Mouse (Mus musculus) bone marrow macrophage, adult 2 months (primary cell): ENCODE measurements at regions not wholly inside any gene's neighbourhood (a gene's known extent, or its start where the extent isn't known, plus 50 kb on each side); places are given as distances from the start of the nearest gene placed in this dataset.
A peak's percentile ranks its signal among the peaks of the same experiment; 100 is the strongest.

ENCODE experiments used
- H3K27ac ChIP-seq: 2 replicates; pipeline ENCODE4 v1.5.1; 2012; ENCODE audit warnings: low read depth, low read length; ENCODE audit not compliant: insufficient read depth
- H3K4me1 ChIP-seq: 2 replicates; pipeline ENCODE4 v1.6.1; 2012; ENCODE audit warnings: low read length; ENCODE audit not compliant: control insufficient read depth, insufficient read depth
- H3K4me3 ChIP-seq: 2 replicates; pipeline ENCODE4 v1.5.1; 2012; ENCODE audit warnings: mild to moderate bottlenecking, low read length, moderate library complexity; ENCODE audit not compliant: insufficient read depth
- CTCF ChIP-seq: IDR thresholded peaks from 2 replicates; pipeline ENCODE4 v1.5.1; 2012; ENCODE audit warnings: low read depth, mild to moderate bottlenecking, low read length, moderate library complexity
- POLR2A ChIP-seq: IDR thresholded peaks from 2 replicates; pipeline ENCODE4 v1.6.1; 2012; ENCODE audit warnings: mild to moderate bottlenecking, low read depth, low read length, borderline replicate concordance

GRCm38 (mm10) chrX:12219474-12219873 is 59.3 kb upstream of the Bcor start:
- Histone ChIP-seq H3K4me1 (no peaks in the 10 kb centered on the region; the same call in 1 of the 2 replicates), H3K27ac (no peak overlapping the region), H3K4me3 (no peak overlapping the region)
- TF ChIP-seq CTCF (no peak), POLR2A (no peak)

GRCm38 (mm10) chrX:12224314-12224713 is 64.2 kb upstream of the Bcor start:
- Histone ChIP-seq H3K4me3 (no peak overlapping the region), H3K27ac (no peak overlapping the region), H3K4me1 (no peaks in the 10 kb centered on the region; the same call in 1 of the 2 replicates)
- no peak for TF ChIP-seq CTCF
- TF ChIP-seq POLR2A, result no peak

GRCm38 (mm10) chrX:12225116-12225891 is 65.1 kb upstream of the Bcor start:
- Histone ChIP-seq H3K4me3 (no peak overlapping the region), H3K27ac (no peak overlapping the region), H3K4me1 (no peaks in the 10 kb centered on the region; the same call in 1 of the 2 replicates)
- TF ChIP-seq POLR2A (no peak), CTCF (no peak)

- H3K4me1 ChIP-seq, result no peaks in the 10 kb centered on the region; the same call in 1 of the 2 replicates
- no peak overlapping the region for H3K27ac ChIP-seq
- TF ChIP-seq POLR2A, result no peak
- no peak for TF ChIP-seq CTCF
- no peak overlapping the region for H3K4me3 ChIP-seq
Measured at GRCm38 (mm10) chrX:12225892-12226206, 65.7 kb upstream of the Bcor start.

- Histone ChIP-seq H3K4me1 (peaks cover 17% of the 10 kb centered on the region), H3K4me3 (peak overlapping the region; percentile 14; the same call in 1 of the 2 replicates), H3K27ac (peak overlapping the region; percentile 62)
- TF ChIP-seq CTCF, result no peak
- no peak for TF ChIP-seq POLR2A
Measured at GRCm38 (mm10) chrX:12240505-12241011, 80.4 kb upstream of the Bcor start.

- peak overlapping the region; percentile 53 for H3K27ac ChIP-seq
- H3K4me3 ChIP-seq, result no peak overlapping the region
- peaks cover 17% of the 10 kb centered on the region for H3K4me1 ChIP-seq
- TF ChIP-seq POLR2A (no peak), CTCF (no peak)
Measured at GRCm38 (mm10) chrX:12241751-12242150, 81.6 kb upstream of the Bcor start.

GRCm38 (mm10) chrX:12249071-12249470 is 88.9 kb upstream of the Bcor start:
- no peak overlapping the region for H3K4me3 ChIP-seq
- TF ChIP-seq POLR2A (no peak), CTCF (no peak)
- H3K27ac ChIP-seq, result no peak overlapping the region
- peaks cover 12% of the 10 kb centered on the region for H3K4me1 ChIP-seq

- H3K4me1 ChIP-seq, result peaks cover 12% of the 10 kb centered on the region
- no peak overlapping the region for H3K4me3 ChIP-seq
- no peak overlapping the region for H3K27ac ChIP-seq
- TF ChIP-seq POLR2A (no peak), CTCF (no peak)
Measured at GRCm38 (mm10) chrX:12249911-12250310, 89.8 kb upstream of the Bcor start.

- H3K27ac ChIP-seq, result peak overlapping the region; percentile 90
Measured at GRCm38 (mm10) chrX:12251853-12252679, 91.9 kb upstream of the Bcor start.

GRCm38 (mm10) chrX:12252680-12253021 is 92.5 kb upstream of the Bcor start:
- Histone ChIP-seq H3K27ac (peak overlapping the region; percentile 90), H3K4me3 (peak overlapping the region; percentile 53), H3K4me1 (peaks cover 12% of the 10 kb centered on the region)
- TF ChIP-seq POLR2A, result no peak
- no peak for TF ChIP-seq CTCF

More at GRCm38 (mm10) chrX:12251853-12252679, 91.9 kb upstream of the Bcor start:
- H3K4me3 ChIP-seq, result peak overlapping the region; percentile 53
- TF ChIP-seq POLR2A, result no peak
- TF ChIP-seq CTCF, result 0 out of 2 replicates have a peak, but pooled peaks have one; percentile 20
- peaks cover 12% of the 10 kb centered on the region for H3K4me1 ChIP-seq
